Mouse (Mus musculus): Measurements from ENCODE around the gene Qrsl1. TPM values are rescaled to one million over a fixed set of nuclear protein-coding genes. Genes with fewer than 3 reads are reported as not detected.

The Qrsl1 gene
- polyA plus RNA-seq, 1 experiment from 2014 or later, result 24.1 TPM

DNA sequence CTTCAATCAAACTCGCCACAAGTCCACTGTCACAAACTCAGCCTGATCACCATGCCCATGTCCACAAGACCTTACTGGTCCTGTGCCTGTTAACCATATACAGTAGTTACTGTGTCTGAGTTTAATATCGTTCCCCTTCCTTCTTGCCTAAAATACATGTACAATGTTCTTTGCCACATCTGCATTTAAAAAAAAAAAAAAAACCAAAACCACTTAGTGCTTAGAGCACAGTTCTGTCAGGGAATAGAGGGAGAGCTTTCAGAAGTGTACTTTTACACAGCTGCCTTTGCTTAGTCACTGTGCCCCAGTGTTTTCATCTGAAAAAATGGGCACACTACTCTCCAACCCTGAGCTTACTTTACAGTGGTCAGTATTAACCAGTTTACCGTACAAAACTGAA, 76.8 kb downstream of the Qrsl1 start:
- 81% methylated on average over 3 of the region's 3 CpGs for WGBS
- Histone ChIP-seq H3K36me3 (ENCODE audit: insufficient read depth) (no peaks in the 10 kb centered on the region), H3K27ac (ENCODE audit: low read depth) (no peak overlapping the region), H3K4me3 (ENCODE audit: low read depth, low read length) (no peak overlapping the region), H3K27me3 (ENCODE audit: insufficient read depth, low read length) (no peaks in the 10 kb centered on the region), H3K4me1 (ENCODE audit: insufficient read depth) (no peaks in the 10 kb centered on the region), H3K9me3 (ENCODE audit: low read depth, low read length) (no peaks in the 10 kb centered on the region), H3K9ac (no peak overlapping the region), H3K4me2 (no peak overlapping the region)
- no peak for TF ChIP-seq CTCF (IDR thresholded peaks at IDR 0.05; ENCODE audit: low read depth)
- ATAC-seq (ENCODE audit: insufficient read depth) (no peak), DNase-seq (no peak)

Other genes with a start within 250 kb of the Qrsl1 start
- gene Rtn4ip1, start 62 bp upstream of the Qrsl1 start, polyA plus RNA-seq (2014; fragmentation: Nextera tagmentation; extraction: Ambion mirVana), result 15.0 TPM in 2 replicates
- gene Crybg1, start 247.1 kb upstream of the Qrsl1 start, polyA plus RNA-seq (2014; fragmentation: Nextera tagmentation; extraction: Ambion mirVana), result 0.22 and 0.51 TPM in 2 replicates

Measured in lung, embryonic 14.5 days (tissue).